Mouse (Mus musculus) spleen, adult 2 months (tissue): Measurements from ENCODE around the gene Spc24.

Experiments used
- CTCF ChIP-seq: fragments of 200-500 bp; IDR thresholded peaks from 2 replicates; pipeline ENCODE4 v1.5.1; 2011; ENCODE audit warnings: mild to moderate bottlenecking, inconsistent platforms; ENCODE audit not compliant: insufficient read depth, insufficient read length, insufficient replicate concordance; ENCODE audit errors: extremely low read depth
- POLR2A ChIP-seq: fragments of 200-500 bp; IDR thresholded peaks from 2 replicates; pipeline ENCODE4 v1.6.1; 2011; ENCODE audit warnings: low read depth, low read length, inconsistent platforms

DNA sequence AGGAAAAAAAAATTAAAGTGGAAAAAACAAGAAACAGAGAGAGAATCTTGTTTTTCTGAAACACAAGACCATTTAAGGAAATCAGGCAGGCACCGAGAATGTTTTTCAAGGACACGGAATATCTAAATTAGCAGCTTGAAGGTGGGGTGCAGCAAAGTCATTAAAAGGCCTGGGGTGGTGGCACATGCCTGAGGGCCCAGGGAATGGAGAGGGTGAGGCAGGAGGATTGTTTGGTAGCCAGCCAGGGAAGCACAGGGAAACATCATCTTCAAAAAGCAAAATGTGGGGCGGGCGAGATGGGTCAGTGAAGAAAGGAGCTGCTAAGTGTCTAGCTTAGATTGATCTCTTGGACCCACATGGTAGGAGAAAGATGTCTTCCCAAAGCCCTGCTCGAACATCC is 27.6 kb upstream of the Spc24 start:
- TF ChIP-seq CTCF (no peak), POLR2A (no peak)
